Mouse (Mus musculus) activated CD4-positive, CD25-positive, alpha-beta regulatory T cell, adult 9 weeks (primary cell): ENCODE data around the gene Caprin2. TPM values are rescaled to one million over a fixed set of nuclear protein-coding genes. Genes with fewer than 3 reads are reported as not detected.

Experiments used
- polyA plus RNA-seq: library from polyadenylated mRNA; unstranded; fragments of 100-300 nt; shearing (Covaris generic); gene quantifications from one replicate; pipeline ENCODE4 v1.2.1, GENCODE M21; 2017

The Caprin2 gene
- polyA plus RNA-seq: 4.0 TPM

GRCm38 (mm10) chr6:148895773-148896506, at the start of gene Caprin2:
Caprin2 (minus strand) TSS chr6:148896237.

DNA sequence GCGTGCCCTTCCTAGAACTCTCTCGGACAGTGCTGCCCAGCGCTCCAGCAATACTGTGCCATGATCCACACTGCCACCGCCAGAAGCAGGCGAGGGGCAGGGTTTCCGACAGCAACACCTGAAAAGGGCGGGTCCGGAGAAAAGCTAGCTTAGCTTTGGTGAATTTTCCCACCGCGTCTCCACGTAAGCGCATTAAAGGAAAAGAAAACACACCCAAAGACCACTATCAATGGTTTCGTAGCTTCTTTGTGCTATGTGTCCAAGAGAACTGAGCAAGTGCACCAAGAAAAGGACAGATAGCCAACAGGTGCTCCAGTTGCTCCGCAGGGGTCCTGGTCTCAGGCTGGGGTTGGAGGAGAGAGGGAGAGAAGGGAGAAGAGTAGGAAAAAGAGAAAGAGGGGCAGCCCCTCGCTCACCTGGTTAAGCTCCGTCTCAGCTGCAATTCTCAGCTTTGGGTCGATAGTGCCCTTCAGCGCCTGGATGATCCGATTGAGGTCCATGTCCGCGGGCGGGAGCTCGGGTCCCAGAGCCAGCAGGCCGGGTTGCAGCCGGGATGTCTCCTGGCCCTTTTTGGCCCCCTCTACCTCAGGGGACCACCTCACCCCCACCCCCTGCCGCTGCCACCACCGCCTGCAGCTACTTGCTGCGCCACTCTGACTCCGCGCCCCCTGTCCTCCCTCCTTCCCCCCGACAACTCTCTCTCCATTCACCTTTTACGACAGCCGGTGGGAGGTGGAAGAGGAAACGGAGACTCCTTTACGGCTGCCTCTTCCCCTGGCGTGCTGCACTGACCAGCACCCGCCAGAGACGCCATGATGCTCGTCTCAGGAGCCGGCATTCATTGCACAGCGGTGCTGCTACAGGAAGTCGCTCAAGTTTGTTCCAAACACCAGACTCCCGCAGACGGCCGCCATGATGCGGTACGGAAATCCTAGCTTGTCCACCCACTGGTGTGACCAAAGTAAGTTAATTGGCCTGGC, 65.0 kb downstream of the Caprin2 start, which contains the start of gene Ipo8:
TSS of gene Ipo8 (minus strand) at position 720 of the 980 bp plus-strand sequence.

Other genes with a start within 250 kb of the Caprin2 start
- 53.0 TPM for gene Ipo8, start 64.8 kb downstream of the Caprin2 start, polyA plus RNA-seq
- gene Sinhcaf, start 50.2 kb upstream of the Caprin2 start, polyA plus RNA-seq: 47.6 TPM
- gene Dennd5b, start 205.4 kb upstream of the Caprin2 start, polyA plus RNA-seq: 0.27 TPM
- gene Gm10203, start 233.9 kb upstream of the Caprin2 start, polyA plus RNA-seq: not detected
- 68.9 TPM for gene Etfbkmt, start 243.6 kb upstream of the Caprin2 start, polyA plus RNA-seq